18 mouse cellular contexts compared by ENCODE assay signal in genomic region chr7:142917659-142918058, GRCm38 (mm10). TPM values are rescaled to one million over a fixed set of nuclear protein-coding genes. Genes with fewer than 3 reads are reported as not detected.
DNase-seq lines count a peak whose midpoint lies in the region; ATAC-seq and TF ChIP-seq lines count a peak whose summit lies in the region.
"Had no signal": no experiment of that assay in that cellular context is flagged by ENCODE, and none has a peak within 500 bp of the region (broad histone marks: within the 10 kb centered on the region; RNA-seq: fewer than 3 reads in every experiment).

No protein-coding gene starts in this region.

- no peaks in the 10 kb centered on the region for H3K27me3 ChIP-seq in kidney, adult 2 months (replicated peaks; ENCODE audit: control insufficient read depth, insufficient read depth, low read length)
- H3K27me3 ChIP-seq in lung, embryonic 15.5 days = no peaks in the 10 kb centered on the region
- H3K27me3 ChIP-seq: embryonic facial prominence, embryonic 13.5 days had no signal

- no peak for TF ChIP-seq CTCF in kidney, adult 2 months (conservative IDR thresholded peaks at IDR 0.05; ENCODE audit: insufficient read depth, insufficient read length, low read depth, low read length)
- no peak for TF ChIP-seq CTCF in lung, adult 2 months (IDR thresholded peaks at IDR 0.05; ENCODE audit: insufficient read depth, low read length)

- H3K9me3 ChIP-seq in lung, embryonic 15.5 days = no peaks in the 10 kb centered on the region
- H3K9me3 ChIP-seq: embryonic facial prominence, embryonic 13.5 days; forebrain, embryonic 12.5 days; heart, embryonic 12.5 days; hindbrain, embryonic 10.5 days had no signal

- TF ChIP-seq POLR2A in kidney, adult 2 months (IDR thresholded peaks at IDR 0.05; ENCODE audit: low read depth, low read length) = no peak
- no peak for TF ChIP-seq POLR2A in lung, adult 2 months (IDR thresholded peaks at IDR 0.05; ENCODE audit: borderline replicate concordance, extremely low read depth, low read depth, low read length)

- 75% methylated on average over 5 of the region's 5 CpGs for WGBS in kidney, adult 2 months
- 49% methylated on average over 5 of the region's 5 CpGs for WGBS in lung, embryonic 15.5 days
- WGBS in lung, adult 2 months = 71% methylated on average over 5 of the region's 5 CpGs

- no peaks in the 10 kb centered on the region for H3K36me3 ChIP-seq in kidney, adult 2 months (ENCODE audit: control insufficient read depth, insufficient read depth, low read length)
- no peaks in the 10 kb centered on the region for H3K36me3 ChIP-seq in lung, embryonic 15.5 days
- H3K36me3 ChIP-seq: embryonic facial prominence, embryonic 13.5 days; forebrain, embryonic 12.5 days; heart, embryonic 12.5 days; hindbrain, embryonic 10.5 days had no signal

- no peak overlapping the region for H3K27ac ChIP-seq in kidney, adult 2 months (ENCODE audit: insufficient read depth, low read depth, low read length)
- H3K27ac ChIP-seq in lung, embryonic 15.5 days = no peak overlapping the region
- H3K27ac ChIP-seq: embryonic facial prominence, embryonic 13.5 days; forebrain, embryonic 12.5 days; hindbrain, embryonic 10.5 days had no signal

- no peaks in the 10 kb centered on the region for H3K4me1 ChIP-seq in kidney, adult 2 months (ENCODE audit: control insufficient read depth, insufficient read depth, low read length)
- 0 out of 2 replicates have a peak, but pooled peaks cover 4% of the 10 kb centered on the region for H3K4me1 ChIP-seq in lung, embryonic 15.5 days
- no peaks in the 10 kb centered on the region for H3K4me1 ChIP-seq in lung, adult 2 months (ENCODE audit: control insufficient read depth, insufficient read depth, low read length)
- H3K4me1 ChIP-seq: embryonic facial prominence, embryonic 13.5 days had no signal

- H3K9ac ChIP-seq in lung, embryonic 15.5 days = no peak overlapping the region
- H3K9ac ChIP-seq: embryonic facial prominence, embryonic 13.5 days; forebrain, embryonic 12.5 days; heart, embryonic 12.5 days had no signal

- DNase-seq in kidney, postnatal 14 days = peak; percentile 7
- no peak for DNase-seq in kidney, adult 2 months
- DNase-seq in lung, adult 2 months = no peak
- peak; percentile 44 for DNase-seq in urinary bladder, postnatal 14 days (ENCODE audit: low spot score)
- DNase-seq in urinary bladder, postnatal 10 days (ENCODE audit: low spot score) = no peak
- DNase-seq: adrenal gland, postnatal 14 days; cerebellum, adult 18-20 months; cerebellum, adult 9-11 months; cerebellum, postnatal 36 days; gastrocnemius, postnatal 25 days had no signal

- peak; percentile 81 for ATAC-seq in lung, embryonic 15.5 days (ENCODE audit: borderline replicate concordance, extremely low read depth, low FRiP score, low TSS enrichment)
- ATAC-seq: activated CD4-positive, CD25-positive, alpha-beta regulatory T cell, adult 4 months; forebrain, embryonic 16.5 days; Patski had no signal

- H3K4me3 ChIP-seq in kidney, adult 2 months (ENCODE audit: insufficient read depth, low read depth, low read length) = no peak overlapping the region
- H3K4me3 ChIP-seq in lung, embryonic 15.5 days = no peak overlapping the region
- no peak overlapping the region for H3K4me3 ChIP-seq in lung, adult 2 months (replicated peaks; ENCODE audit: extremely low read depth, low read depth, low read length)
- H3K4me3 ChIP-seq: embryonic facial prominence, embryonic 13.5 days; forebrain, embryonic 12.5 days; heart, embryonic 12.5 days; hindbrain, embryonic 10.5 days had no signal

- no peak overlapping the region for H3K4me2 ChIP-seq in lung, embryonic 15.5 days
- H3K4me2 ChIP-seq: embryonic facial prominence, embryonic 13.5 days; forebrain, embryonic 12.5 days; heart, embryonic 12.5 days had no signal

RNA-seq across cellular contexts. Expression of gene Th, which starts 13.3 kb away (rescaled TPM):
- 2.2 and 5.9 TPM in 2 replicates for polyA plus RNA-seq in kidney, adult 2 months (2012; rRNA removed)
- 0.93 and 2.6 TPM in 2 replicates for polyA plus RNA-seq in lung, embryonic 15.5 days (2015; fragmentation: Nextera tagmentation; extraction: Ambion mirVana)
- 0.80 TPM in 1 of 2 replicates, not detected in the other for polyA plus RNA-seq in lung, adult 2 months (2012; rRNA removed)
- polyA plus RNA-seq: activated CD4-positive, CD25-positive, alpha-beta regulatory T cell, adult 4 months; Patski had no signal

RNA-seq across cellular contexts. Expression of gene Ascl2, which starts 51.4 kb away (rescaled TPM):
- 0.11 and 0.30 TPM in 2 replicates for polyA plus RNA-seq in kidney, adult 2 months (2012; rRNA removed)
- 3.4 and 3.5 TPM in 2 replicates for polyA plus RNA-seq in lung, embryonic 15.5 days (2015; fragmentation: Nextera tagmentation; extraction: Ambion mirVana)
- polyA plus RNA-seq in lung, adult 2 months (2012; rRNA removed) = 0.96 and 1.2 TPM in 2 replicates

Comparison
In these comparisons a context has a peak if more than half of its experiments do, and no peak if none do; other contexts are left out.
1. DNase-seq: peak in kidney, postnatal 14 days (single experiment) and urinary bladder, postnatal 14 days (single experiment); none in kidney, adult 2 months (single experiment), lung, adult 2 months (single experiment) and urinary bladder, postnatal 10 days (single experiment).